Mouse (Mus musculus) Patski (cell line): ENCODE results near the gene Itih1. TPM values are rescaled to one million over a fixed set of nuclear protein-coding genes. Genes with fewer than 3 reads are reported as not detected.
A peak's percentile ranks its signal among the peaks of the same experiment; 100 is the strongest.

Experiments used
- ATAC-seq: fragments of 100-300 bp; one replicate; pipeline ENCODE4 v1.8.0; 2021
- CTCF ChIA-PET: fragments of 350-600 bp; sonication (Branson Sonifier 250); formaldehyde crosslinking; loops from one replicate; lab custom pipeline; 2022; ENCODE audit warnings: inconsistent platforms; lab: Charles Lee
- POLR2A ChIA-PET: fragments of 350-600 bp; sonication (Branson Sonifier 250); formaldehyde crosslinking; loops from one replicate; lab custom pipeline; 2022; ENCODE audit warnings: antibody characterized with exemption, inconsistent platforms; lab: Charles Lee
- DNase-seq: peaks from one replicate; pipeline ENCODE4 v3.0.0-alpha.2; 2011; ENCODE audit warnings: low read depth, low spot score
- H3K27me3 ChIP-seq: fragments of 371-371 bp; one replicate; pipeline ENCODE4 v1.5.1; 2021
- CTCF ChIP-seq: fragments of 100-300 bp; IDR thresholded peaks from one replicate; pipeline ENCODE4 v1.5.1; 2021
- in situ Hi-C: fragments of 300-500 bp; cut with MboI; formaldehyde crosslinking; loops from 3 replicates; pipeline ENCODE4 v1.11.1; 2018; ENCODE audit warnings: low pct_unique_long_range_greater_than_20kb, mixed read lengths
- polyA plus RNA-seq: library from polyadenylated mRNA; unstranded; gene quantifications from one replicate; pipeline ENCODE4 v1.2.3, GENCODE M21; 2021

The Itih1 gene
- polyA plus RNA-seq, 1 experiment from 2014 or later, result 0.87 TPM

- TF ChIP-seq CTCF, result no peak
- DNase-seq, result peak; percentile 20
- ATAC-seq, result peak; percentile 54
- ChIA-PET POLR2A (interaction anchor here (0.8 to 1.3 kb wide), 4 partner anchors 68 to 82 kb away, joined by 3 to 5 read pairs (median 4); no protein-coding TSS in a partner anchor), CTCF (interaction anchor here (0.6 to 4.1 kb wide), 15 partner anchors 9 to 90 kb away, joined by 3 to 48 read pairs (median 4); partner anchors contain the start of gene Mustn1)
- H3K27me3 ChIP-seq, result no peaks in the 10 kb centered on the region
- in situ Hi-C loops, result loop anchor here (5.0 to 10.0 kb wide), 2 partner anchors 77 to 249 kb away; no protein-coding TSS in a partner anchor
Measured at GRCm38 (mm10) chr14:30943860-30944674, 978 bp upstream of the Itih1 start.

GRCm38 (mm10) chr14:30942254-30942653 is 835 bp downstream of the Itih1 start:
- ChIA-PET CTCF (interaction anchor here (1.2 to 4.1 kb wide), 4 partner anchors 53 to 84 kb away, joined by 3 to 48 read pairs (median 14); no protein-coding TSS in a partner anchor), POLR2A (no interaction called here)
- no peak for ATAC-seq
- no peak for TF ChIP-seq CTCF
- no peaks in the 10 kb centered on the region for H3K27me3 ChIP-seq
- no peak for DNase-seq
- in situ Hi-C loops, result loop anchor here (5.0 to 10.0 kb wide), 2 partner anchors 75 to 247 kb away; no protein-coding TSS in a partner anchor

- DNase-seq (no peak), ATAC-seq (no peak)
- POLR2A ChIA-PET, result no interaction called here
Measured at GRCm38 (mm10) chr14:30933351-30933750, 9.7 kb downstream of the Itih1 start.

GRCm38 (mm10) chr14:30930386-30930785 is 12.7 kb downstream of the Itih1 start:
- no peak for DNase-seq
- ChIA-PET POLR2A (no interaction called here), CTCF (interaction anchor here (1.0 kb wide), 1 partner anchor 64 kb away, joined by 5 read pairs; no protein-coding TSS in a partner anchor)

More at GRCm38 (mm10) chr14:30933351-30933750, 9.7 kb downstream of the Itih1 start:
- no peaks in the 10 kb centered on the region for H3K27me3 ChIP-seq
- CTCF ChIA-PET, result no interaction called here
- in situ Hi-C loops, result no loop called here
- TF ChIP-seq CTCF, result no peak

GRCm38 (mm10) chr14:30925492-30925891 is 17.6 kb downstream of the Itih1 start:
- ATAC-seq (no peak), DNase-seq (no peak)
- ChIA-PET POLR2A (no interaction called here), CTCF (interaction anchor here (0.9 kb wide), 1 partner anchor 18 kb away, joined by 7 read pairs; no protein-coding TSS in a partner anchor)
- no peaks in the 10 kb centered on the region for H3K27me3 ChIP-seq
- in situ Hi-C loops, result no loop called here
- no peak for TF ChIP-seq CTCF

More at GRCm38 (mm10) chr14:30930386-30930785, 12.7 kb downstream of the Itih1 start:
- no peaks in the 10 kb centered on the region for H3K27me3 ChIP-seq
- no peak for ATAC-seq
- in situ Hi-C loops, result no loop called here
- TF ChIP-seq CTCF, result no peak

- no peak for DNase-seq
- no peaks in the 10 kb centered on the region for H3K27me3 ChIP-seq
- TF ChIP-seq CTCF, result no peak
- no peak for ATAC-seq
- POLR2A ChIA-PET, result interaction anchor here (0.6 kb wide), 2 partner anchors 116 to 143 kb away, joined by 3 read pairs; no protein-coding TSS in a partner anchor
- in situ Hi-C loops, result no loop called here
- CTCF ChIA-PET, result interaction anchor here (1.1 to 1.2 kb wide), 2 partner anchors 21 to 57 kb away, joined by 3 read pairs; no protein-coding TSS in a partner anchor
Measured at GRCm38 (mm10) chr14:30923375-30924105, 19.5 kb downstream of the Itih1 start, which contains the start of gene Itih3. Itih3 (minus strand) TSS chr14:30923760.

GRCm38 (mm10) chr14:30922053-30922670 is 20.9 kb downstream of the Itih1 start:
- POLR2A ChIA-PET, result no interaction called here
- no peak for ATAC-seq

GRCm38 (mm10) chr14:30916516-30916915 is 26.6 kb downstream of the Itih1 start:
- in situ Hi-C loops, result no loop called here
- POLR2A ChIA-PET, result no interaction called here

More at GRCm38 (mm10) chr14:30922053-30922670, 20.9 kb downstream of the Itih1 start:
- CTCF ChIA-PET, result interaction anchor here (1.2 kb wide), 1 partner anchor 22 kb away, joined by 3 read pairs; no protein-coding TSS in a partner anchor
- in situ Hi-C loops, result no loop called here
- no peaks in the 10 kb centered on the region for H3K27me3 ChIP-seq
- no peak for TF ChIP-seq CTCF
- no peak for DNase-seq

GRCm38 (mm10) chr14:30913404-30913803 is 29.7 kb downstream of the Itih1 start:
- ATAC-seq (peak; percentile 3), DNase-seq (no peak)
- ChIA-PET CTCF (interaction anchor here (1.2 to 2.6 kb wide), 2 partner anchors 31 to 46 kb away, joined by 5 to 10 read pairs; no protein-coding TSS in a partner anchor), POLR2A (no interaction called here)
- H3K27me3 ChIP-seq, result no peaks in the 10 kb centered on the region
- in situ Hi-C loops, result no loop called here
- TF ChIP-seq CTCF, result no peak

More at GRCm38 (mm10) chr14:30916516-30916915, 26.6 kb downstream of the Itih1 start:
- ATAC-seq (no peak), DNase-seq (no peak)
- no peak for TF ChIP-seq CTCF
- H3K27me3 ChIP-seq, result no peaks in the 10 kb centered on the region
- CTCF ChIA-PET, result interaction anchor here (1.3 kb wide), 1 partner anchor 42 kb away, joined by 4 read pairs; no protein-coding TSS in a partner anchor
